Mouse (Mus musculus) right cerebral cortex, adult 2 months (tissue): Measurements from ENCODE around the gene Atxn1.
A peak's percentile ranks its signal among the peaks of the same experiment; 100 is the strongest.

ENCODE experiments used
- DNase-seq, 2 experiments: peaks; one replicate each; pipeline ENCODE4 v3.0.0; 2021 to 2022; ENCODE audit warnings: low spot score in 2 of 2

Atxn1 gene

GRCm38 (mm10) chr13:45964853-45965593 lies at the start of gene Atxn1:
Gene Atxn1, minus strand, starts transcription at chr13:45965008.
- peak; percentile 60 to 68 for DNase-seq

- DNase-seq = no peak
Observed at GRCm38 (mm10) chr13:46011232-46011631, 46.4 kb upstream of the Atxn1 start.

GRCm38 (mm10) chr13:46010075-46010474 lies 45.3 kb upstream of the Atxn1 start:
- DNase-seq = no peak

GRCm38 (mm10) chr13:46008831-46009666 lies 44.2 kb upstream of the Atxn1 start:
- DNase-seq = peak; percentile 51 to 52

GRCm38 (mm10) chr13:46006211-46007102 lies 41.6 kb upstream of the Atxn1 start:
- no peak for DNase-seq

- DNase-seq = no peak
Observed at GRCm38 (mm10) chr13:46005656-46006055, 40.8 kb upstream of the Atxn1 start.

- no peak for DNase-seq
Observed at GRCm38 (mm10) chr13:46001356-46001755, 36.5 kb upstream of the Atxn1 start.

- DNase-seq = no peak
Observed at GRCm38 (mm10) chr13:45992953-45993352, 28.1 kb upstream of the Atxn1 start.

- no peak for DNase-seq
Observed at GRCm38 (mm10) chr13:45990486-45990885, 25.7 kb upstream of the Atxn1 start.

GRCm38 (mm10) chr13:45979246-45979645 lies 14.4 kb upstream of the Atxn1 start:
- no peak for DNase-seq

GRCm38 (mm10) chr13:45976894-45977293 lies 12.1 kb upstream of the Atxn1 start:
- no peak for DNase-seq

- no peak for DNase-seq
Observed at GRCm38 (mm10) chr13:45974651-45975050, 9.8 kb upstream of the Atxn1 start.

GRCm38 (mm10) chr13:45973972-45974490 lies 9.2 kb upstream of the Atxn1 start:
- DNase-seq = no peak

- DNase-seq = peak in 1 of 2 experiments; percentile 26
Observed at GRCm38 (mm10) chr13:45970920-45971536, 6.2 kb upstream of the Atxn1 start.

- DNase-seq = no peak
Observed at GRCm38 (mm10) chr13:45968206-45968605, 3.4 kb upstream of the Atxn1 start.

- no peak for DNase-seq
Observed at GRCm38 (mm10) chr13:45967371-45967770, 2.6 kb upstream of the Atxn1 start.

GRCm38 (mm10) chr13:45966586-45966985 lies 1.8 kb upstream of the Atxn1 start:
- DNase-seq = peak in 1 of 2 experiments; percentile 40

- DNase-seq = peak in 1 of 2 experiments; percentile 50
Observed at GRCm38 (mm10) chr13:45965594-45966432, 1.0 kb upstream of the Atxn1 start.

- peak in 1 of 2 experiments; percentile 49 for DNase-seq
Observed at GRCm38 (mm10) chr13:45964331-45964852, 416 bp downstream of the Atxn1 start.
